Mouse (Mus musculus) embryonic fibroblast, embryonic 13.5 days (primary cell): Measurements from ENCODE around the gene 1110004F10Rik. TPM values are rescaled to one million over a fixed set of nuclear protein-coding genes. Genes with fewer than 3 reads are reported as not detected.

Source experiments
- H3K27ac ChIP-seq: 2 replicates; pipeline ENCODE4 v1.5.1; 2012; ENCODE audit warnings: low read length, control low read depth, inconsistent platforms; ENCODE audit not compliant: insufficient read depth
- H3K4me1 ChIP-seq: 2 replicates; pipeline ENCODE4 v1.6.1; 2011; ENCODE audit warnings: low read length; ENCODE audit not compliant: control insufficient read depth, insufficient read depth
- H3K4me3 ChIP-seq: 2 replicates; pipeline ENCODE4 v1.5.1; 2011; ENCODE audit warnings: mild to moderate bottlenecking, control low read depth, low read length; ENCODE audit not compliant: insufficient read depth
- CTCF ChIP-seq: IDR thresholded peaks from 2 replicates; pipeline ENCODE4 v1.5.1; 2011; ENCODE audit warnings: mild to moderate bottlenecking, control low read depth, low read length, moderate library complexity, borderline replicate concordance; ENCODE audit not compliant: insufficient read depth
- POLR2A ChIP-seq: IDR thresholded peaks from 2 replicates; pipeline ENCODE4 v1.6.1; 2011; ENCODE audit warnings: low read depth, mild to moderate bottlenecking, control low read depth, low read length, moderate library complexity
- polyA plus RNA-seq: library from polyadenylated mRNA; stranded (reverse); fragments of >200 nt; gene quantifications from 2 replicates; pipeline ENCODE4 v1.2.4, GENCODE M21; 2011; ENCODE audit warnings: low read depth; ENCODE audit not compliant: missing spikeins, insufficient read length

Gene 1110004F10Rik
- polyA plus RNA-seq, 1 experiment: 156 TPM

DNA sequence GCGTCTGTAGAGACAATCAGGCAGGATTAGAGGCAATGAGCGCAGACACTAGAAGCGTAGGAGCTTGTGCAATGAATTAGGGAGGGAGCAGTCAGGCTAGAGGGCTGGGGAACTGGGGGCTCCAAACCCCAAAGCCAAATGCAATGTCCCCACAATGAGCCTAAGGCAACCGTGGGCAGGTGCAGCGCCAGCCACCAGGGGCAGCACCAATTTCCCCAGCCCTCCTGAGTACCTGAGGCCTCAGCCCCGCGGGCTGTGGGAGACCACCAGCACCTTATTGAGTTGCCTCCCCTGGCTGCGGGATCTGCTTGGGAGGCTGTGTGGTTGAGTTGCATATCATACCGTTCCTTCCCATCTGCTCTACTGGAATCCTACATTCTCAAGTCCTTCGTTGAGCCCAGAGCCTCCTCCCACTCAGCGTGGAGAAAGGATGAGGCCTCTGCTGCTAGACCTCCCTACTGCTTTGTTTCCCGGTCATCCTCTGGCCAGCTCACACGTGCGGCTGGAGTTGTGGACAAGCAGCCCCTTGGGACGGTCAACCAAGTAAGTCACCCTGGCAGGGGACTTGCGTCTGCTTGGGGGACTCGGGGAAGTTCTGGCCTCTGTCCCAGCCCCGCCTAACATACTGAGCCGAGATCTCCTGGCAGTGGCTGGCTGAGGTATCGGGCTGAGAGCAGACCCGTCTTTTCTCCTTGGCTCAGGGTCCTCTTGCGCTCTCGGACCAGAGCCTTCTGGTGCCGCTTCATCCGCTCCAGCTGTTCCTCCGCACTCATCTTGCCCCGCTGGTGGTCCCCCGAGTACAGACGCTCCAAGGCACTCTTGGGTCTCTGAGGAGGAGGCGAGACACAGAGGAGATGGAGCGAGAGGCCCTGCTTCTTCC is 95.5 kb downstream of the 1110004F10Rik start:
- no peaks in the 10 kb centered on the region for H3K4me1 ChIP-seq
- H3K27ac ChIP-seq: no peak overlapping the region
- TF ChIP-seq POLR2A: no peak
- TF ChIP-seq CTCF: no peak
- H3K4me3 ChIP-seq: no peak overlapping the region

DNA sequence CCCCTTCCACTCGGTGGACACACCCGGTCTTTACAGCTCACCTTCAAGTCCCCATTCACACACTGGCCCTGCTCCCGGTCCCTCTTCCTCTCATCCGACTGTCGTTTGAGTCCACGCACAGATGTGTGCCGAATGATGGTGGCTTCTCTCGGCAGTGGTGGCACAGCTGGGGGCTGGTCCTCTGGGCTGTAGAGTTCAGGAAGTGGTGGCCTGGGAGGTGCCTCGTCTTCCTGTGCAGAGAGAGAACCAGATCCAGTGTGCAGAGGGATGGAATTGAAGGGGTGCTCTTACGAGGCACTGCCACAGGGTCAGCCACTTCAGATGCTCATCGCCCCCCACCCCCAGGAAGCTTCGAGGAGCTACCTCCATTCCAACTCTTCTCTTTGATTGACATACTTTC is 98.0 kb downstream of the 1110004F10Rik start:
- no peak overlapping the region for H3K4me3 ChIP-seq
- no peak for TF ChIP-seq POLR2A
- TF ChIP-seq CTCF: no peak
- H3K4me1 ChIP-seq: no peaks in the 10 kb centered on the region
- no peak overlapping the region for H3K27ac ChIP-seq

DNA sequence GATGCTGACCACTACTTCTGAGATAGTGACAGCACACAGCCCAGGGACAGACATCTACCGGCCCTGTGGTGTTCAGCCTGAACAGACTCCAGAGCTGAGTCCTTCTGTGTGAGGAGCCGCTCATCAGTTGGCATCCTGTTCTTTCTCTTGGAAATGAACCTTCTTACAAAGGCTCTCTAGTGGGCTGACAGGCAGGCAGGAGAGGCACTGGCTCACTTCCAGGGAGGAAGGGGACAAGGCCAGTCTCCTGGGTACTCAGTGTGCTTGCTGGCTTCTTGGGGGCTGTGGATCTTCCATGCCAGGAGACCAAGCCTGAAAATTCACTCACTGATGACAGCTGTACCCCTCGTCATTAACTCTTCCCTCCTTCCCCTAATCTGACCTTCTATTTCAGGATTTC is 98.5 kb downstream of the 1110004F10Rik start:
- TF ChIP-seq POLR2A: no peak
- TF ChIP-seq CTCF: no peak
- Histone ChIP-seq H3K4me1 (no peaks in the 10 kb centered on the region), H3K4me3 (no peak overlapping the region), H3K27ac (no peak overlapping the region)

DNA sequence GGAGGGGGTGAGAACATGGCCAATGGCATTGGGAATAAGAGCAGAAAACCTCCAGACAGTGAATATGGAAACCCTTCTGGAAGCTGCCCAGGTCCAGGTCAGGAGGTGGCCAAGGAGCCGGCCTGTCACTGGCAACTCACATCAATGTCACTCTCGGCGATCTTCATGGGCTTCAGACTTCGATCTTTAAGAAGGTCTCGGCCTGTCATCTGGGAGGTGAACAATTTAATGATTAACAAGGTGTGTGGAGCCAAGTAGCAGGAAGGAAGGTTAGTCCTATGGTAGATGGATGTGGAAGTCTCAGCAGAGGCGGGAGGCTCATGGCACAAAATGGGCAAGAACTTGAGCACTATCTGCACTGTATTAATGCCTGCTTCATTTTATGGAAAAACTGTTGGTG is 105.8 kb downstream of the 1110004F10Rik start:
- no peaks in the 10 kb centered on the region for H3K4me1 ChIP-seq
- H3K4me3 ChIP-seq: no peak overlapping the region
- no peak overlapping the region for H3K27ac ChIP-seq
- no peak for TF ChIP-seq CTCF
- TF ChIP-seq POLR2A: no peak

DNA sequence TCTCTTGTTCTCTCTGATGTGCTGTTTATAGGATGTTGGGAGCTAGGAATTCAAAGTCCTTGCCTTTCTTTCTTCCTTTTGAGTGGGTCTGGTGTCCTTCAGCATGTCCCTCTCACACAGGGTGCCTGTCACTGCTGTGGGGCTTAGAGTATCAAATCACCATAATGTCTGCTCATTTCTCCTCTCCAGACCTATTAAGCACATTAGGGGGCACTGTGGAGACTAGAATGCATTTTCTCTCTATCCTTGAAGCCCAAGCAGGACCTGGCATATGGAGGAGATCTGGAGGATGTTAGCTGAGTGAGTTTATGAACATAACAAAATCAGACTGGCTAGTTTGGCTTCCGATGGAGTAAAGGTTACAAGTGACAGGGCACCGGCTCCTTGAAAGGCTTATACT is 107.9 kb downstream of the 1110004F10Rik start:
- no peaks in the 10 kb centered on the region for H3K4me1 ChIP-seq

DNA sequence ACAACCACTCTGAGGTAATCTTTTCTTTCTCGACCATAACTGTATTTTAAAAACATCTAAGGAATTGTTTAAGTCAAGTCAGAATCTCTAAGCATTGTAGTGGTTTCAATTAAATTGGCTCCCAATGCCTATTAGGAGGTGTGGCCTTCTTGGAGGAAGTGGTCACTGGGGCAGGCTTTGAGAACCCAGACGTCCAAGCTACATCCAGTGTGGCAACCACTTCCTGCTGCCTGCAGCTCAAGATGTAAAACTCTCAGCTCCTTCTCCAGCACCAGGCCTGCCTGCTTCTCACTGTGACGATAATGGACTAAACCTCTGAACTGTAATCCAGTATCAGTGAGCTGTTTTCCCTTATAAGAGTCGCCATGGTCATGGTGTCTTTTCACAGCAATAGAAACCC is 110.4 kb downstream of the 1110004F10Rik start:
- no peak for TF ChIP-seq CTCF
- TF ChIP-seq POLR2A: no peak

More for the DNA sequence above, 107.9 kb downstream of the 1110004F10Rik start:
- TF ChIP-seq CTCF (no peak), POLR2A (no peak)
- no peak overlapping the region for H3K27ac ChIP-seq
- no peak overlapping the region for H3K4me3 ChIP-seq

DNA sequence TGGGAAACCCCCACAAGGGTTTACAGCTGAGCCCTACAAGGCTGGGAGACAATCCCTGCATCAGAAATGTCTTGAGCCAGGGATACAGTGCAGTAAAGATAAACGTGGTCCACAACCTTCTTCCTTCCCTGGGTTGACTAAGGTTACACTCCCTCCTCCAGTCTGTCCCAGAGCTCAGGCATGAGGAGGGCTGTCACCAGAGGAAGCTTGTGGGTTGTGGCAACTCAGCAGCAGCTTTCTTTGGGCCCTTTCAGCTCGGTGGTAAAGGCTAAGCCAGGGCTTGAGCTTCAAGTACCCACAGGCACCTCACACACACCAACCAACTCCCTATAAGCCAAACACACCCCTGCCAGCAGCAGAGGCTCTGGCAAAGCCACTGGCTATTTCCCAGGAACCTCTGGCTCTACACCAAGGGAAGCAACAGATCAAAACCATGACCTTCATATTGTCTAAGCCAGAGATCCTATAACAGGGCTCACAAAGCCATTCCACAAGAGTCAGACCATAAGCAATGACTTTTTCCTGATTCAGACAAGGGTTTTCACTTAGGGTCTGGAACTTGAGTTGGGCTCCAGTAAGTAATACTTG is 114.7 kb downstream of the 1110004F10Rik start:
- no peaks in the 10 kb centered on the region for H3K4me1 ChIP-seq
- H3K27ac ChIP-seq: no peak overlapping the region
- TF ChIP-seq POLR2A (no peak), CTCF (no peak)
- H3K4me3 ChIP-seq: no peak overlapping the region

More for the DNA sequence above, 110.4 kb downstream of the 1110004F10Rik start:
- Histone ChIP-seq H3K27ac (no peak overlapping the region), H3K4me3 (no peak overlapping the region), H3K4me1 (no peaks in the 10 kb centered on the region)

Other genes with a start within 250 kb of the 1110004F10Rik start
- 2.1 and 2.9 TPM in 2 replicates for gene Sox6, start 601 bp upstream of the 1110004F10Rik start, polyA plus RNA-seq
- 0.98 TPM in 1 of 2 replicates, not detected in the other for gene Gm4353, start 45.2 kb downstream of the 1110004F10Rik start, polyA plus RNA-seq